37 mouse cellular contexts compared by ENCODE assay signal in the genomic region with DNA sequence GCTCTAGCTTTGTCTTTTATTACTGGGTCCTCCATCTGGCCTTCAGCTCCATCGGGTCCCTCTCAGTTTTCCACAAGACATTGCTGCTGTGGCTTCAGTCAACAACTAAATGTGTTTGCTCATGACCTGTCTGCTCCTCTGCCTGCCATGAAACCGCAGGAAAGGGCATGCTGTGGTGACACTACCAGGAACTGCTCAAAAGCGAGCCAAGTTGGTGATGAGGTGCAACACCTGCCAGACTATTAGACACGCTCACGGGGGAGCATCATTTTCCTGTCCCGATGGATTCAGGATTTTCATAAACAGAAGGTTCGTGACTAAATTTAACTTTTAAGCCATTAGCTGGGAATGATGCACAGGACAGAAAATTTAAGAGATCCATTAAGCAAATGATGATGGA. TPM values are rescaled to one million over a fixed set of nuclear protein-coding genes. Genes with fewer than 3 reads are reported as not detected.
"Had no signal": no experiment of that assay in that cellular context is flagged by ENCODE, and none has a peak within 500 bp of the region (broad histone marks: within the 10 kb centered on the region; RNA-seq: fewer than 3 reads in every experiment).

No protein-coding gene starts in this region.

- DNase-seq: left cerebral cortex, postnatal 4 days; liver; liver, embryonic 13.5 days; liver, postnatal 0 days; lung, adult 18-20 months; lung, adult 2 months; lung, embryonic 14.5 days; lung, postnatal 10 days; lung, postnatal 14 days; lung, postnatal 36 days; lung, postnatal 4 days; midbrain, embryonic 14.5 days had no signal

- H3K4me3 ChIP-seq: left cerebral cortex, adult 2 months; limb, embryonic 10.5 days; limb, embryonic 12.5 days; limb, embryonic 13.5 days; limb, embryonic 15.5 days; liver, embryonic 12.5 days; liver, embryonic 13.5 days; liver, embryonic 15.5 days; lung, embryonic 15.5 days; megakaryocyte, embryonic 14.5 days; midbrain, embryonic 10.5 days; midbrain, embryonic 12.5 days; midbrain, embryonic 13.5 days; midbrain, embryonic 15.5 days had no signal

- H3K4me2 ChIP-seq: limb, embryonic 12.5 days; limb, embryonic 13.5 days; limb, embryonic 15.5 days; liver, embryonic 11.5 days; liver, embryonic 12.5 days; liver, embryonic 13.5 days; liver, embryonic 15.5 days; lung, embryonic 14.5 days; lung, embryonic 15.5 days; midbrain, embryonic 11.5 days; midbrain, embryonic 12.5 days; midbrain, embryonic 13.5 days; midbrain, embryonic 15.5 days had no signal

- H3K27me3 ChIP-seq: limb, embryonic 12.5 days; limb, embryonic 13.5 days; limb, embryonic 15.5 days; liver, embryonic 12.5 days; liver, embryonic 13.5 days; liver, embryonic 15.5 days; lung, embryonic 15.5 days; midbrain, embryonic 12.5 days; midbrain, embryonic 13.5 days; midbrain, embryonic 15.5 days had no signal

- H3K36me3 ChIP-seq: limb, embryonic 10.5 days; limb, embryonic 12.5 days; limb, embryonic 13.5 days; limb, embryonic 15.5 days; liver, embryonic 12.5 days; liver, embryonic 13.5 days; liver, embryonic 15.5 days; lung, embryonic 15.5 days; midbrain, embryonic 10.5 days; midbrain, embryonic 12.5 days; midbrain, embryonic 13.5 days; midbrain, embryonic 15.5 days had no signal

RNA-seq across cellular contexts. Expression of a gene that starts 16.3 kb away (rescaled TPM):
- polyA plus RNA-seq: limb, embryonic 10.5 days; limb, embryonic 11.5 days; limb, embryonic 12.5 days; limb, embryonic 14.5 days; limb, embryonic 15.5 days; liver, adult 2 months; liver, embryonic 11.5 days; liver, embryonic 12.5 days; liver, embryonic 13.5 days; liver, embryonic 14.5 days; liver, embryonic 15.5 days; liver, embryonic 16.5 days; liver, postnatal 0 days; lung, adult 2 months; lung, embryonic 14.5 days; lung, embryonic 15.5 days; lung, embryonic 16.5 days; lung, postnatal 0 days; macrophage; midbrain, embryonic 11.5 days; midbrain, embryonic 14.5 days; midbrain, embryonic 15.5 days; midbrain, embryonic 16.5 days; neural tube, embryonic 11.5 days had no signal
